Mouse (Mus musculus) ES-E14 (cell line): ENCODE measurements at regions not wholly inside any gene's neighbourhood (a gene's known extent, or its start where the extent isn't known, plus 50 kb on each side); places are given as distances from the start of the nearest gene placed in this dataset.

ENCODE experiments used
- CHD2 ChIP-seq: IDR thresholded peaks from 2 replicates; pipeline ENCODE4 v1.6.1; 2014; ENCODE audit warnings: mild to moderate bottlenecking, low read depth, low read length, inconsistent platforms
- MAFK ChIP-seq: IDR thresholded peaks from 2 replicates; pipeline ENCODE4 v1.6.1; 2014; ENCODE audit warnings: mild to moderate bottlenecking, low read depth, low read length, inconsistent platforms; ENCODE audit not compliant: insufficient read depth
- ZC3H11A ChIP-seq: IDR thresholded peaks from 2 replicates; pipeline ENCODE4 v1.6.1; 2012; ENCODE audit warnings: low read depth, mild to moderate bottlenecking, inconsistent platforms, low read length, borderline replicate concordance
- ZNF384 ChIP-seq: IDR thresholded peaks from 2 replicates; pipeline ENCODE4 v1.6.1; 2012; ENCODE audit warnings: low read depth, low read length, inconsistent platforms

DNA sequence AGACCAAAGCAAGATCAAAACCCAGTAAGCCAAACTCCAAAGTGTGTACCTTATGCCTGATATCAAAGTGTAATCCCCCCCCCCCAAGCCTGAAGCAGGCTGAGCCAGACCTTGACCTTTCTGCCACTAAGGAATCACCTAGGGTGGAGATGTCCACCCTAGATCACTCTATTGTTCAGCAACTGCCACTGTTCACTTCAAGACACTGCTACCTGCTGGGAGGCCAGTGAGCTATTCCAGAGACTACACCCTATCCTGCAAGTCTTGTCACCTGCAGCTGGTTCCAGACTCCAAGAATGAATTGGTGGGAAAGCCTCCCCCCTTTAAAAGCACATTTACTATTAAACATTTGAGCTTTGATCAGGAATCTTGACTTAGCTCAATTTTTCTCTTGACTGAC lies 1099.8 kb downstream of the Poteg start:
- TF ChIP-seq ZNF384 (no peak), ZC3H11A (no peak), MAFK (no peak), CHD2 (no peak)
